Mouse (Mus musculus) midbrain, embryonic 13.5 days (tissue): ENCODE data around the gene Gm16427. TPM values are rescaled to one million over a fixed set of nuclear protein-coding genes. Genes with fewer than 3 reads are reported as not detected.
"Not testable (repeated sequence)": the region's sequence is repeated elsewhere in the genome, so short reads cannot be mapped to it uniquely, and the experiment has no call there.

Source experiments
- ATAC-seq: fragments of 200-750 bp; cut with Nextera tagmentation; 2 replicates; pipeline ENCODE4 v1.8.0; 2017; ENCODE audit warnings: mild to moderate bottlenecking, moderate TSS enrichment, moderate library complexity
- H3K27ac ChIP-seq: fragments of 300-500 bp; sonication (generic); 2 replicates; pipeline ENCODE4 v1.5.1; 2015; ENCODE audit warnings: inconsistent platforms, mild to moderate bottlenecking, moderate library complexity
- H3K27me3 ChIP-seq: fragments of 300-500 bp; sonication (generic); 2 replicates; pipeline ENCODE4 v1.6.1; 2015; ENCODE audit warnings: mild to moderate bottlenecking, inconsistent platforms
- H3K36me3 ChIP-seq: fragments of 300-500 bp; sonication (generic); 2 replicates; pipeline ENCODE4 v1.6.1; 2015; ENCODE audit warnings: mild to moderate bottlenecking, inconsistent platforms
- H3K4me1 ChIP-seq: fragments of 300-500 bp; sonication (generic); replicated peaks from 2 replicates; pipeline ENCODE4 v1.6.1; 2015; ENCODE audit warnings: inconsistent platforms
- H3K4me2 ChIP-seq: fragments of 300-500 bp; sonication (generic); replicated peaks from 2 replicates; pipeline ENCODE4 v1.6.1; 2015; ENCODE audit warnings: moderate library complexity, mild to moderate bottlenecking, inconsistent platforms
- H3K4me3 ChIP-seq: fragments of 300-500 bp; sonication (generic); replicated peaks from 2 replicates; pipeline ENCODE4 v1.5.1; 2015; ENCODE audit warnings: mild to moderate bottlenecking, inconsistent platforms
- H3K9ac ChIP-seq: fragments of 300-500 bp; sonication (generic); replicated peaks from 2 replicates; pipeline ENCODE4 v1.6.1; 2015; ENCODE audit warnings: mild to moderate bottlenecking, inconsistent platforms
- H3K9me3 ChIP-seq: fragments of 300-500 bp; sonication (generic); 2 replicates; pipeline ENCODE4 v1.6.1; 2016; ENCODE audit warnings: mild to moderate bottlenecking, inconsistent platforms
- WGBS: fragments of 180-500 bp; shearing (Covaris S2); methylation state at CpG from one replicate; pipeline ENCODE4 v1.1.7; 2015; 5-methylcytosine and 5-hydroxymethylcytosine counted together
- polyA plus RNA-seq: library from polyadenylated mRNA; unstranded; fragments of >200 nt; fragmentation: Nextera tagmentation; extraction: Ambion mirVana; gene quantifications from 2 replicates; pipeline ENCODE4 v1.2.1, GENCODE M21; 2015

The Gm16427 gene
- not detected in 2 replicates for polyA plus RNA-seq

- H3K9ac ChIP-seq, H3K4me3 ChIP-seq, H3K27me3 ChIP-seq, H3K36me3 ChIP-seq, ATAC-seq, H3K4me1 ChIP-seq, H3K9me3 ChIP-seq, H3K27ac ChIP-seq, H3K4me2 ChIP-seq: not testable (repeated sequence)
- 79% methylated on average over 2 of the region's 3 CpGs for WGBS
Observed at GRCm38 (mm10) chr5:93540100-93540499, at the start of gene Gm16427. Gm16427 (minus strand) TSS chr5:93540200.

Other genes with a start within 250 kb of the Gm16427 start
- not detected in 2 replicates for gene C87414, start 131.4 kb upstream of the Gm16427 start, polyA plus RNA-seq